Mouse (Mus musculus): ENCODE measurements around the gene Mxra7. TPM values are rescaled to one million over a fixed set of nuclear protein-coding genes. Genes with fewer than 3 reads are reported as not detected.

Mxra7 gene
- 17.7 and 26.6 TPM in 2 replicates for polyA plus RNA-seq (2012; rRNA removed)

DNA sequence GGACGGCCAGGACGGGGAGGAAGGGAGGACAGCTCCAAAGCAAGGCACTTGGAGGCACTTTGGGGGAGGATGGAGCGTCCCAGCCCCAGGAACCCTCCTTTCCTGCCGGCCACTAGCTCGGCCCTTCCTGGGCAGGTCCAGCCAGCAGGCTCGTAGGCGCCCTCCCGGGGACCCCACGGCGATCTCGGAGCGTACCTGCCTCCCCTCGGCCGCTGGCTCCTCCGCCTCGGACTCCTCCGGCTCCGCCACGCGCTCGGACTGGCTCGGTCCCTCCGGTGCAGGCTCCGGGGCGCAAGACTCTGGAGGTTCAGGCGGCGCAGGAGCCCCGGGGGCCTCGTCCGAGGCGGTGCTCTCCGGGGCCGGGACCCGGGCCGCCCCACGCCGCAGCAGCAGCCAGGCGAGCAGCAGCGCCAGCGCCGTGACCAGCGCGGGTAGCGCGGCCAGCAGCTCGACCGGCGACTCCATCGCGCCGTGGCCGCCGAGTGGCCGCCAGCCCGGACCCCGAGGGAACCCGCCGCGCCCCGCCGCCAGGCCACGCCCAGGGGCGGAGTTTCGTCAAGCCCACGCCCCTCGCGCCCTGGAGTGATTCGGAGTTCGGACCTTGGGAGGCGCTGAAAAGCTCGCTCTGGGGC, at the start of gene Mxra7:
Gene Mxra7, minus strand, starts transcription at position 513 of the 632 bp plus-strand sequence.

DNA sequence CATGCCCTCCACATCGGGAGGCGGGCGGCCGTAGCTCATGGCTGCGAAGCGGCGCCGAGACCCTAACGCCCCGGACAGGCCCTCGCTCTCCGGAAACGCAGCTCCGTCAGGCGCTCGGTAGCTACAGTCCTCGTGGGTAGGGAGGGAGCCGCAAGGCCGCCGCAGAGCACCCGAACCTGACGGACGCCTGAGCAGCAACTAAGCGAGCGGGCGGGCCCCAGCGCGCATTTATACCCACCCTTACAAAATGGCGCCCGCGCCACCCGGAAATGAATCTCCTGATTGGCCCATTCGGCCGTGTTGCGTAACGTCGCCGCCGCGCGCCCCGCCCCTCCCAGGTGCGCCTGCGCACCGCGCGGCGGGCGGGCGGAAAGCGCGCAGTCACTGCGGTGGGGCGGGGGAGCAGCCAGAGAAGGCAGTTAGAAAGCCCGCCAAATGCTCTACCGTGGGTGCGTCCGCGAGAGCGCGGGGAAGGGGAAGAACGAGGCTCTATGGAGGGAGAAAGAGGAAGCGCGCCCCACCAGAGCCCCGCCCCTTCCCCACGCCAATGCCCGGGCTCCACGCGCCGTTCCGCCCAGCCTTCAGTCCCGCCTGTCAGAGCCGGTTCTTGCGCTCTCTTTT, 25.2 kb upstream of the Mxra7 start, which contains the start of gene Srsf2:
Gene Srsf2, minus strand, starts transcription at position 204 of the 621 bp plus-strand sequence.

DNA sequence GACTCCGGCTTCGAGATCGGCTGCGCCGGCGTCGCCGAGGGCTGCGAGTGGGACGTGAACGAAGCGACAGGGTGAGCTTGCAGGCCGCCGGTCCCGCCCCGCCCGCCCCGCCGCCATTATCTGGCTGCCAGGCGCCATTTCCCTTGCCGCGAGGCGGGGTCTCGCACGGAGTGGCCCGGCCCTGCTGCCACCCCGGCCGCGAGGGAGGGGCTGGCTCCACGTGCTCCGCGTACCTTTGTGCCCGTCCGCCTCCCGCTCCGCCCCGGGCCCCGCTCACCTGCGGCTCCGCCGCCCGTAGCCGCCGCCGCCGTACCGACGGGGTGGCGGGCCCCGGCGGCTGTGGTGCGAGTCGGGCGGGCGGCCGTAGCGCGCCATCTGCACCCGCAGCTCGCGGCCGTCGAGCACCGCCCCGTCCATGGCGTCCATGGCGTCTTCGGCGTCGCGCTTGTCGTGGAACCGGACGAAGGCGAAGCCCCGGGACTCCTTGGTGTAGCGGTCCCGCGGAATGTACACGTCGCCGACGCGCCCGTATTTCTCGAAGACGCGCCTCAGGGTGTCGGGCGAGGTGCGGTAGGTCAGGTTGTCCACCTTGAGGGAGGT, 24.5 kb upstream of the Mxra7 start, which contains the start of gene Mfsd11:
Gene Mfsd11, plus strand, starts transcription at position 150 of the 600 bp plus-strand sequence.

DNA sequence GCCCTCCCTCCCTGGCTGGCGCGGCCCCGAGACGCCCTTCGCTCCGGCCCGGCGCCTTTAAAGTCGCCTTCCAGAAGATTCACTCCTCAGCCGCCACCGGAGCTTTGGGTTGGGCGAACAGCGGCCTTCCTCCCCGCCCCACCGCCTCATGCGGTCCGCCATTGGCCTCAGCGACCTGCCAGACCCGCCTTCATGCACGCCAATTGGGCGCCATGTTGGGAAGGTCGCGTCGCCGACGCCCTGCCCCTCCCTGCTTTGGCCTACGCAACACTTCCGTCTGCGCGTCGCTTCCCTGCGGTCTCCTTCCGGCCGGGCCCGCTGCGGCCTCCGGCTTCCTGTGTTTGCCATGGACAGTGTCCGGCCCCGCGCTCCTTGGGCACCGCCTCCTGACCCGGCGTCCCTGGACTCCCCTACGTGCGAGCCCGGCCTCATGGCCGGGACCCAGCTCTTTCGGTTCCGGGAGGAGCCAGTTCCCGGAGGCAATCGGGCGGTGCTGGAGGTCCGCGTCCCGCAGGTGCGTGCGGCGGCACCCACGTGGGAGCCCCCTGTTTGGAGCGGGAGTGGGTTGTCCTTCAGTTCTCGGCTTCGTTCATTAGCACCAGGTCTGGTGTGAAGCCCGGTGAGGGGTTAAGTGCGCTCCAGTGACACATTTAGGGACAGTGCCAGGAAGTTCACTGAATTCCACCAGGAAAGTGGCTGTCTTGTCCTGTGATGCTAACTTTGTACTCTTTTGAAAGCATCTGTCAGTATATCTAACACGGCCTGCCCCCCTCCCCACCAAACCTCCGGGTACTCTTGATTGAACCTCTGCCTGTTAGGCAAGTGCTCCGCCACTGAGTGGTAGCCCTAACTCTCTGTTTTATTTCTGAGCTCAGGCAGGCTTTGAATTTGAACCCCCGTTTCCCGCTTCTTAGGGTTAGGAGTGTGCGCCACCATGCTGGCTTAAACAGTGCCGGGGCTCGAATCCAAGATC, 15.7 kb upstream of the Mxra7 start, which contains the start of the genes Mettl23 and Jmjd6:
Gene Mettl23, plus strand, starts transcription at position 18 of the 973 bp plus-strand sequence.
Gene Jmjd6, minus strand, starts transcription at position 189 of the 973 bp plus-strand sequence.

DNA sequence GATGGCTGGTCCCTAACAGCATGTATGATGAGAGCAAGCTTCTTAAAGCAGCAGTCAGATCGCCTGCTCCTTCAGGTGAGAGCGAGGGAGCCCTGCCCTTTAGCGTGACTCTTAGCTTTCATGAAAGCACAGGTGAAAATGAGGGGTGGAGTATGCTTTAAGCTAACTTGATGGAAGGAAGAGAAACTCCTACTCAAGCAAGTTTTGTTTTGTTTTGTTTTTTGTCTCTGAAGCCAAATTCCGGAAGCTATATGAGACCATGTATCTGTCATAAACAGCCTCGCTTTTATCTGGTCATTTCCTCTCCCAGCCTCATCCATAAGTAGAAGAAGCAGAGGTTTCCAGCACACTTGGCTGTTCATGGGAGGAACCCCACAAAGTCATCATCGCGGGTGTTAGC, 52.4 kb downstream of the Mxra7 start, which contains the start of gene St6galnac1:
Gene St6galnac1, minus strand, starts transcription at position 101 of the 400 bp plus-strand sequence.

Other genes starting within 250 kb of the Mxra7 start
- gene Ube2o, start 246.6 kb downstream of the Mxra7 start, polyA plus RNA-seq (2012; rRNA removed): 53.7 and 55.0 TPM in 2 replicates
- gene Aanat, start 241.6 kb downstream of the Mxra7 start, polyA plus RNA-seq (2012; rRNA removed): 0.64 and 1.6 TPM in 2 replicates
- gene Rhbdf2, start 201.0 kb downstream of the Mxra7 start, polyA plus RNA-seq (2012; rRNA removed): 2.7 and 4.4 TPM in 2 replicates
- gene Prcd, start 174.5 kb downstream of the Mxra7 start, polyA plus RNA-seq (2012; rRNA removed): 1.3 TPM in 2 replicates
- gene Cygb, start 173.7 kb downstream of the Mxra7 start, polyA plus RNA-seq (2012; rRNA removed): 16.4 and 18.1 TPM in 2 replicates
- not detected in 2 replicates for gene St6galnac1, start 52.5 kb downstream of the Mxra7 start, polyA plus RNA-seq (2012; rRNA removed)
- 54.5 and 57.0 TPM in 2 replicates for gene Mettl23, start 15.2 kb upstream of the Mxra7 start, polyA plus RNA-seq (2012; rRNA removed)
- gene Jmjd6, start 15.4 kb upstream of the Mxra7 start, polyA plus RNA-seq (2012; rRNA removed): 56.7 and 60.6 TPM in 2 replicates
- gene Mfsd11, start 24.4 kb upstream of the Mxra7 start, polyA plus RNA-seq (2012; rRNA removed): 35.3 and 37.5 TPM in 2 replicates
- 693 and 739 TPM in 2 replicates for gene Srsf2, start 25.0 kb upstream of the Mxra7 start, polyA plus RNA-seq (2012; rRNA removed)
- gene Mgat5b, start 90.8 kb upstream of the Mxra7 start, polyA plus RNA-seq (2012; rRNA removed): 63.5 and 77.1 TPM in 2 replicates